In the genomic region with DNA sequence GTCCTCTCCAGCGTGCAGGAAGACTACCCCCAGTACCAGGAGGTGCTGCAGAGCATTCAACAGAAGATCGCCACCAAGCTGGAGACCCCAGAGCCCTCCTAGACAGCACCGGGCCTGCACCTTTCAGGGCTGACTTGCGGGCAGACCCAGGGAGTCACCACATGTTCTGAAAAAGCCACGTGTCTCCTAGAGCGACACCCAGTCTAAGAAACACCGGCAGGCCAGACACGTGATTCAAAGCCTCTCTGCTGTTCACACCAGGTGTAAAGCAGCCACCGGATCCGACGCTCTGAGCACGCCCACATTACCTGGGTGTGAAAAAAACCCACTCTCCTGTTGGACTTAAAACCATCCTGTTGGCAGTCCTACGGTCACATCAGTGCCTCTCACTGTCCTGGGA, we compare ENCODE assay signal across 17 mouse cellular contexts. TPM values are rescaled to one million over a fixed set of nuclear protein-coding genes. Genes with fewer than 3 reads are reported as not detected.
"Had no signal": no experiment of that assay in that cellular context is flagged by ENCODE, and none has a peak within 500 bp of the region (broad histone marks: within the 10 kb centered on the region; RNA-seq: fewer than 3 reads in every experiment).

No protein-coding gene starts in this region.

- DNase-seq: gastrocnemius, postnatal 25 days; heart, adult 18-20 months; heart, postnatal 10 days; heart, postnatal 4 days; kidney, adult 18-20 months; kidney, adult 8-10 months; kidney, postnatal 10 days; kidney, postnatal 25 days; kidney, postnatal 4 days; liver; liver, embryonic 13.5 days had no signal

- ATAC-seq: hindbrain, embryonic 16.5 days; inflammation-experienced regulatory T-cells, adult 6 months; intestine, embryonic 15.5 days; intestine, postnatal 0 days had no signal

RNA-seq across cellular contexts. Expression of gene Ccdc40, which starts 36.0 kb away (rescaled TPM):
- total RNA-seq: heart, postnatal 25 days had no signal

RNA-seq across cellular contexts. Expression of gene Card14, which starts 43.2 kb away (rescaled TPM):
- total RNA-seq: granulocyte monocyte progenitor cell, adult 5-6 weeks; heart, adult 18-20 months had no signal
- polyA plus RNA-seq: inflammation-experienced regulatory T-cells, adult 6 months had no signal
